Mouse (Mus musculus): ENCODE results near the gene Osbpl6. TPM values are rescaled to one million over a fixed set of nuclear protein-coding genes. Genes with fewer than 3 reads are reported as not detected.

Gene Osbpl6
- polyA plus RNA-seq (2012; rRNA removed), result 40.8 and 42.1 TPM in 2 replicates

- TF ChIP-seq CTCF (IDR thresholded peaks at IDR 0.05; ENCODE audit: borderline replicate concordance, insufficient read depth, low read depth, low read length), result no peak
- peak; percentile 60; the same call in 1 of the 2 replicates for TF ChIP-seq POLR2A (IDR thresholded peaks at IDR 0.05; ENCODE audit: borderline replicate concordance, insufficient read depth, low read length)
- peak; percentile 82 to 84 for DNase-seq
- peak within 1 kb of the TSS; percentile 57 for H3K4me3 ChIP-seq (replicated peaks; ENCODE audit: insufficient read depth, low read depth, low read length)
- no peaks in the 10 kb centered on the region for H3K27me3 ChIP-seq (ENCODE audit: control insufficient read depth, insufficient read depth, low read length)
- H3K4me1 ChIP-seq (ENCODE audit: control insufficient read depth, insufficient read depth, low read length), result peaks cover 9% of the 10 kb centered on the region
- WGBS, result under 1% methylated on average over 85 of the region's 89 CpGs
- peak within 1 kb of the TSS; percentile 86 for H3K27ac ChIP-seq (ENCODE audit: insufficient read depth, low read length)
Measured at GRCm38 (mm10) chr2:76406151-76406936, at the start of gene Osbpl6. Gene Osbpl6 (plus strand): TSS chr2:76406508.

GRCm38 (mm10) chr2:76360226-76360625 is 46.1 kb upstream of the Osbpl6 start, which contains the start of gene Cyct:
Gene Cyct (minus strand): TSS chr2:76360450.
- H3K27me3 ChIP-seq (ENCODE audit: control insufficient read depth, insufficient read depth, low read length), result no peaks in the 10 kb centered on the region
- H3K4me1 ChIP-seq (ENCODE audit: control insufficient read depth, insufficient read depth, low read length), result no peaks in the 10 kb centered on the region
- no peak within 1 kb of the TSS for H3K27ac ChIP-seq (ENCODE audit: insufficient read depth, low read length)
- H3K4me3 ChIP-seq (replicated peaks; ENCODE audit: insufficient read depth, low read depth, low read length), result no peak within 1 kb of the TSS
- 83% methylated on average over 11 of the region's 11 CpGs for WGBS
- no peak for DNase-seq
- no peak for TF ChIP-seq POLR2A (IDR thresholded peaks at IDR 0.05; ENCODE audit: borderline replicate concordance, insufficient read depth, low read length)
- TF ChIP-seq CTCF (IDR thresholded peaks at IDR 0.05; ENCODE audit: borderline replicate concordance, insufficient read depth, low read depth, low read length), result no peak

- H3K4me3 ChIP-seq (replicated peaks; ENCODE audit: insufficient read depth, low read depth, low read length), result no peak overlapping the region
- WGBS, result 57% methylated on average over 2 of the region's 2 CpGs
- H3K27ac ChIP-seq (ENCODE audit: insufficient read depth, low read length), result no peak overlapping the region
- H3K4me1 ChIP-seq (ENCODE audit: control insufficient read depth, insufficient read depth, low read length), result no peaks in the 10 kb centered on the region
- no peak for DNase-seq
- H3K27me3 ChIP-seq (ENCODE audit: control insufficient read depth, insufficient read depth, low read length), result no peaks in the 10 kb centered on the region
- TF ChIP-seq POLR2A (IDR thresholded peaks at IDR 0.05; ENCODE audit: borderline replicate concordance, insufficient read depth, low read length) (no peak), CTCF (IDR thresholded peaks at IDR 0.05; ENCODE audit: borderline replicate concordance, insufficient read depth, low read depth, low read length) (peak; percentile 9; the same call in 1 of the 2 replicates)
Measured at GRCm38 (mm10) chr2:76362111-76362510, 44.2 kb upstream of the Osbpl6 start.

- Histone ChIP-seq H3K27ac (ENCODE audit: insufficient read depth, low read length) (no peak overlapping the region), H3K4me1 (ENCODE audit: control insufficient read depth, insufficient read depth, low read length) (no peaks in the 10 kb centered on the region), H3K4me3 (replicated peaks; ENCODE audit: insufficient read depth, low read depth, low read length) (no peak overlapping the region), H3K27me3 (ENCODE audit: control insufficient read depth, insufficient read depth, low read length) (no peaks in the 10 kb centered on the region)
- DNase-seq, result no peak
- whole genome bisulfite sequencing, result 79% methylated on average over 4 of the region's 4 CpGs
- TF ChIP-seq POLR2A (IDR thresholded peaks at IDR 0.05; ENCODE audit: borderline replicate concordance, insufficient read depth, low read length) (no peak), CTCF (IDR thresholded peaks at IDR 0.05; ENCODE audit: borderline replicate concordance, insufficient read depth, low read depth, low read length) (no peak)
Measured at GRCm38 (mm10) chr2:76365811-76366210, 40.5 kb upstream of the Osbpl6 start.

GRCm38 (mm10) chr2:76367188-76367922 is 39.0 kb upstream of the Osbpl6 start:
- Histone ChIP-seq H3K4me1 (ENCODE audit: control insufficient read depth, insufficient read depth, low read length) (no peaks in the 10 kb centered on the region), H3K4me3 (replicated peaks; ENCODE audit: insufficient read depth, low read depth, low read length) (no peak overlapping the region), H3K27me3 (ENCODE audit: control insufficient read depth, insufficient read depth, low read length) (no peaks in the 10 kb centered on the region), H3K27ac (ENCODE audit: insufficient read depth, low read length) (no peak overlapping the region)
- peak; percentile 64 to 82 for DNase-seq
- TF ChIP-seq POLR2A (IDR thresholded peaks at IDR 0.05; ENCODE audit: borderline replicate concordance, insufficient read depth, low read length) (no peak), CTCF (IDR thresholded peaks at IDR 0.05; ENCODE audit: borderline replicate concordance, insufficient read depth, low read depth, low read length) (peak; percentile 71; the same call in 1 of the 2 replicates)
- 17% methylated on average over 9 of the region's 9 CpGs for WGBS

GRCm38 (mm10) chr2:76368861-76369660 is 37.2 kb upstream of the Osbpl6 start:
- no peak overlapping the region for H3K27ac ChIP-seq (ENCODE audit: insufficient read depth, low read length)
- no peaks in the 10 kb centered on the region for H3K4me1 ChIP-seq (ENCODE audit: control insufficient read depth, insufficient read depth, low read length)
- no peak overlapping the region for H3K4me3 ChIP-seq (replicated peaks; ENCODE audit: insufficient read depth, low read depth, low read length)
- no peaks in the 10 kb centered on the region for H3K27me3 ChIP-seq (ENCODE audit: control insufficient read depth, insufficient read depth, low read length)
- TF ChIP-seq POLR2A (IDR thresholded peaks at IDR 0.05; ENCODE audit: borderline replicate concordance, insufficient read depth, low read length) (no peak), CTCF (IDR thresholded peaks at IDR 0.05; ENCODE audit: borderline replicate concordance, insufficient read depth, low read depth, low read length) (no peak)
- 73% methylated on average over 13 of the region's 13 CpGs for whole genome bisulfite sequencing
- DNase-seq, result no peak
